Mouse (Mus musculus): Measurements from ENCODE around the gene Lrrc57. TPM values are rescaled to one million over a fixed set of nuclear protein-coding genes. Genes with fewer than 3 reads are reported as not detected.

Gene Lrrc57
- total and polyA plus RNA-seq, 3 experiments = 11.1 to 17.5 TPM; not detected in 1

GRCm38 (mm10) chr2:120658486-120658885, 49.2 kb upstream of the Lrrc57 start:
- peak; percentile 75 for DNase-seq (ENCODE audit: low read depth, low spot score)
- Histone ChIP-seq H3K36me3 (ENCODE audit: control insufficient read depth in 1 of 2, insufficient read depth in 2 of 2, low read length in 2 of 2) (peaks cover 0 to 52% of the 10 kb centered on the region in 2 experiments; a peak in 2 of 4 replicates), H3K79me2 (ENCODE audit: control insufficient read depth, insufficient read depth, low read length, poor library complexity) (no peaks in the 10 kb centered on the region), H3K4me1 (ENCODE audit: control insufficient read depth in 1 of 2, insufficient read depth in 2 of 2, low read length in 2 of 2) (peaks cover 23 to 45% of the 10 kb centered on the region in 2 experiments), H3K9me3 (replicated peaks; ENCODE audit: insufficient read depth, low read length) (no peaks in the 10 kb centered on the region), H3K27ac (ENCODE audit: control insufficient read depth, low read depth, low read length) (peak overlapping the region; percentile 34), H3K9ac (ENCODE audit: control insufficient read depth, low read depth, low read length, poor library complexity, severe bottlenecking) (no peak overlapping the region), H3K27me3 (ENCODE audit: control insufficient read depth in 1 of 2, insufficient read depth in 2 of 2, low read length in 2 of 2) (no peaks in the 10 kb centered on the region), H3K4me3 (ENCODE audit: control insufficient read depth in 1 of 2, insufficient read depth in 1 of 2, low read depth in 2 of 2, low read length in 2 of 2) (no peak overlapping the region)
- 0 out of 4 replicates have a peak, but pooled peaks of 1 of the 2 experiments have one; percentile 19 for TF ChIP-seq EP300 (IDR thresholded peaks at IDR 0.05; ENCODE audit: low read depth in 1 of 2, low read length in 2 of 2)
- no peak for TF ChIP-seq TCF12 (IDR thresholded peaks at IDR 0.05; ENCODE audit: low read depth, low read length)

DNA sequence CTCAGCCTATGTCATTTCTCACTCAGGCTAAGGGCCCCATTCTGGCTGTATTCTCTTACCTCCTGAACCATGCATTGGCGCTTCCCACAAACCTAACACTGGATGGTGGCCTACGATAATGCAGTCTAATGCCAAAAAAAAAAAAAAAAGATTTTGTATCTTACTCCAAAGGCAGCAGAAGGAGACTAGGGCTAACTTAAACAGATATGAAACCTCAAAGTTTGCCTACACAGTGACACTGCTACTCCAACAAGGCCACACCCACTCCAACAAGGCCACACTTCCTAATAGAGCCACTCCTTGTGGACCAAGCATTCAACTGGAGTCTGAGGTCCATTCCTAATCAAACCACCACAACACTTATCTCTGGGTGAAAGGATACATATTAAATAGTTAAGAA, 47.4 kb upstream of the Lrrc57 start:
- peak; percentile 81 for DNase-seq (ENCODE audit: low read depth, low spot score)
- Histone ChIP-seq H3K27ac (ENCODE audit: control insufficient read depth, low read depth, low read length) (peak overlapping the region; percentile 65), H3K36me3 (ENCODE audit: control insufficient read depth in 1 of 2, insufficient read depth in 2 of 2, low read length in 2 of 2) (peaks cover 0 to 48% of the 10 kb centered on the region in 2 experiments; a peak in 2 of 4 replicates), H3K27me3 (ENCODE audit: control insufficient read depth in 1 of 2, insufficient read depth in 2 of 2, low read length in 2 of 2) (no peaks in the 10 kb centered on the region), H3K4me1 (ENCODE audit: control insufficient read depth in 1 of 2, insufficient read depth in 2 of 2, low read length in 2 of 2) (peaks cover 23 to 42% of the 10 kb centered on the region in 2 experiments), H3K4me3 (ENCODE audit: control insufficient read depth in 1 of 2, insufficient read depth in 1 of 2, low read depth in 2 of 2, low read length in 2 of 2) (no peak overlapping the region), H3K9ac (ENCODE audit: control insufficient read depth, low read depth, low read length, poor library complexity, severe bottlenecking) (no peak overlapping the region), H3K79me2 (ENCODE audit: control insufficient read depth, insufficient read depth, low read length, poor library complexity) (no peaks in the 10 kb centered on the region), H3K9me3 (replicated peaks; ENCODE audit: insufficient read depth, low read length) (no peaks in the 10 kb centered on the region)
- TF ChIP-seq SIN3A (IDR thresholded peaks at IDR 0.05; ENCODE audit: low read length) = peak; percentile 74
- TF ChIP-seq MEF2A (IDR thresholded peaks at IDR 0.05; ENCODE audit: extremely low read depth, insufficient replicate concordance, low read depth, low read length, poor library complexity, severe bottlenecking) = 0 out of 2 replicates have a peak, but pooled peaks have one; percentile 10
- no peak for TF ChIP-seq POLR2AphosphoS2 (IDR thresholded peaks at IDR 0.05; ENCODE audit: low read length)
- no peak for TF ChIP-seq CHD2 (IDR thresholded peaks at IDR 0.05; ENCODE audit: low read length)
- peak; percentile 85 for TF ChIP-seq ETS1 (IDR thresholded peaks at IDR 0.05; ENCODE audit: low read depth, low read length)
- peak; percentile 93 for TF ChIP-seq RCOR1 (IDR thresholded peaks at IDR 0.05; ENCODE audit: low read depth, low read length)
- peak; percentile 70 for TF ChIP-seq MAFK (IDR thresholded peaks at IDR 0.05; ENCODE audit: borderline replicate concordance, low read depth, low read length)
- TF ChIP-seq MAZ (IDR thresholded peaks at IDR 0.05; ENCODE audit: low read depth, low read length) = no peak
- no peak for TF ChIP-seq GABPA (IDR thresholded peaks at IDR 0.05; ENCODE audit: low read depth, low read length)
- peak; percentile 26; the same call in 1 of the 2 replicates for TF ChIP-seq ZKSCAN1 (IDR thresholded peaks at IDR 0.05; ENCODE audit: low read depth, low read length)
- 0 out of 2 replicates have a peak, but pooled peaks have one; percentile 1 for TF ChIP-seq SMC3 (IDR thresholded peaks at IDR 0.05; ENCODE audit: low read depth, low read length)
- TF ChIP-seq MYB (IDR thresholded peaks at IDR 0.05; ENCODE audit: low read depth, low read length) = peak; percentile 43; the same call in 1 of the 2 replicates
- TF ChIP-seq TCF12 (IDR thresholded peaks at IDR 0.05; ENCODE audit: low read depth, low read length) = peak; percentile 93
- TF ChIP-seq ZNF384 (IDR thresholded peaks at IDR 0.05; ENCODE audit: low read depth, low read length) = peak; percentile 98
- no peak for TF ChIP-seq POLR2AphosphoS5 (IDR thresholded peaks at IDR 0.05; ENCODE audit: borderline replicate concordance, low read depth, low read length)
- TF ChIP-seq KAT2A (conservative IDR thresholded peaks at IDR 0.05; ENCODE audit: low read depth, low read length) = no peak
- TF ChIP-seq MYC (IDR thresholded peaks at IDR 0.05; ENCODE audit: low read depth, low read length) = peak; percentile 62; the same call in 1 of the 2 replicates
- no peak for TF ChIP-seq POLR2A (IDR thresholded peaks at IDR 0.05; ENCODE audit: control insufficient read depth in 1 of 2, insufficient read depth in 1 of 2, low read depth in 1 of 2, low read length in 2 of 2, poor library complexity in 1 of 2)
- TF ChIP-seq CHD1 (IDR thresholded peaks at IDR 0.05; ENCODE audit: low read depth, low read length) = no peak
- TF ChIP-seq NELFE (IDR thresholded peaks at IDR 0.05; ENCODE audit: low read depth, low read length) = no peak
- no peak for TF ChIP-seq USF1 (IDR thresholded peaks at IDR 0.05; ENCODE audit: low read depth, low read length)
- no peak for TF ChIP-seq NRF1 (IDR thresholded peaks at IDR 0.05; ENCODE audit: insufficient read depth, low read depth, low read length, poor library complexity, severe bottlenecking)
- TF ChIP-seq E2F4 (IDR thresholded peaks at IDR 0.05; ENCODE audit: borderline replicate concordance, low read depth, low read length) = no peak
- TF ChIP-seq ELF1 (IDR thresholded peaks at IDR 0.05; ENCODE audit: low read depth, low read length) = 0 out of 2 replicates have a peak, but pooled peaks have one; percentile 24
- peak; percentile 91 for TF ChIP-seq GATA1 (IDR thresholded peaks at IDR 0.05; ENCODE audit: low read depth, low read length)
- no peak for TF ChIP-seq USF2 (IDR thresholded peaks at IDR 0.05; ENCODE audit: borderline replicate concordance in 1 of 2, insufficient read depth in 1 of 2, low read depth in 1 of 2, low read length in 2 of 2)
- TF ChIP-seq TBP (IDR thresholded peaks at IDR 0.05; ENCODE audit: low read depth, low read length) = no peak
- TF ChIP-seq BHLHE40 (IDR thresholded peaks at IDR 0.05; ENCODE audit: borderline replicate concordance, low read depth, low read length) = 0 out of 2 replicates have a peak, but pooled peaks have one; percentile 32
- TF ChIP-seq MAX (IDR thresholded peaks at IDR 0.05; ENCODE audit: low read length) = peak; percentile 55; the same call in 1 of the 2 replicates
- TF ChIP-seq JUND (IDR thresholded peaks at IDR 0.05; ENCODE audit: low read depth, low read length) = no peak

Measured in MEL (cell line).